Mouse (Mus musculus): ENCODE results near the gene Lin28a. TPM values are rescaled to one million over a fixed set of nuclear protein-coding genes. Genes with fewer than 3 reads are reported as not detected.

The Lin28a gene
- polyA plus RNA-seq, 1 experiment from 2014 or later = 0.16 TPM

- Histone ChIP-seq H3K9ac (ENCODE audit: low read depth, low read length) (no peak overlapping the region), H3K36me3 (ENCODE audit: control insufficient read depth, insufficient read depth, low read length) (peaks cover 14% of the 10 kb centered on the region), H3K4me2 (ENCODE audit: low read length) (no peak overlapping the region), H3K4me3 (ENCODE audit: low read length) (no peak overlapping the region), H3K4me1 (ENCODE audit: control insufficient read depth, insufficient read depth, low read depth, low read length) (peaks cover 14% of the 10 kb centered on the region), H3K27ac (ENCODE audit: low read depth, low read length) (no peak overlapping the region), H3K27me3 (replicated peaks; ENCODE audit: control insufficient read depth, insufficient read depth, low read length) (no peaks in the 10 kb centered on the region), H3K9me3 (ENCODE audit: control insufficient read depth, low read length) (no peaks in the 10 kb centered on the region)
- ATAC-seq = no peak
- WGBS = 81% methylated on average over 7 of the region's 7 CpGs
These were observed 56.1 kb downstream of the Lin28a start for GRCm38 (mm10) chr4:133962566-133962965.

GRCm38 (mm10) chr4:133958884-133959283, 59.8 kb downstream of the Lin28a start:
- Histone ChIP-seq H3K4me2 (ENCODE audit: low read length) (no peak overlapping the region), H3K4me3 (ENCODE audit: low read length) (no peak overlapping the region), H3K27me3 (replicated peaks; ENCODE audit: control insufficient read depth, insufficient read depth, low read length) (no peaks in the 10 kb centered on the region), H3K9me3 (ENCODE audit: control insufficient read depth, low read length) (no peaks in the 10 kb centered on the region), H3K9ac (ENCODE audit: low read depth, low read length) (no peak overlapping the region), H3K4me1 (ENCODE audit: control insufficient read depth, insufficient read depth, low read depth, low read length) (no peaks in the 10 kb centered on the region), H3K36me3 (ENCODE audit: control insufficient read depth, insufficient read depth, low read length) (peaks cover 2% of the 10 kb centered on the region), H3K27ac (ENCODE audit: low read depth, low read length) (no peak overlapping the region)
- ATAC-seq = no peak
- WGBS = 75% methylated on average over 1 of the region's 1 CpGs

- no peaks in the 10 kb centered on the region for H3K36me3 ChIP-seq (ENCODE audit: control insufficient read depth, insufficient read depth, low read length)
- no peaks in the 10 kb centered on the region for H3K27me3 ChIP-seq (replicated peaks; ENCODE audit: control insufficient read depth, insufficient read depth, low read length)
- H3K9ac ChIP-seq (ENCODE audit: low read depth, low read length) = no peak overlapping the region
- H3K9me3 ChIP-seq (ENCODE audit: control insufficient read depth, low read length) = no peaks in the 10 kb centered on the region
- no peaks in the 10 kb centered on the region for H3K4me1 ChIP-seq (ENCODE audit: control insufficient read depth, insufficient read depth, low read depth, low read length)
- H3K27ac ChIP-seq (ENCODE audit: low read depth, low read length) = no peak overlapping the region
- WGBS = 85% methylated on average over 4 of the region's 4 CpGs
- H3K4me3 ChIP-seq (ENCODE audit: low read length) = no peak overlapping the region
- no peak for ATAC-seq
- no peak overlapping the region for H3K4me2 ChIP-seq (ENCODE audit: low read length)
These were observed 62.3 kb downstream of the Lin28a start for GRCm38 (mm10) chr4:133956358-133956757.

Other genes with a start within 250 kb of the Lin28a start
- gene Rps6ka1, start 131.0 kb downstream of the Lin28a start, polyA plus RNA-seq (2015; fragmentation: Nextera tagmentation; extraction: Ambion mirVana) = 25.7 and 28.2 TPM in 2 replicates
- 909 and 1,029 TPM in 2 replicates for gene Hmgn2, start 50.2 kb downstream of the Lin28a start, polyA plus RNA-seq (2015; fragmentation: Nextera tagmentation; extraction: Ambion mirVana)
- 49.7 and 49.8 TPM in 2 replicates for gene Dhdds, start 17.9 kb downstream of the Lin28a start, polyA plus RNA-seq (2015; fragmentation: Nextera tagmentation; extraction: Ambion mirVana)
- not detected in 2 replicates for gene Zfp683, start 35.0 kb upstream of the Lin28a start, polyA plus RNA-seq (2015; fragmentation: Nextera tagmentation; extraction: Ambion mirVana)
- 3.7 and 5.3 TPM in 2 replicates for gene Crybg2, start 42.0 kb upstream of the Lin28a start, polyA plus RNA-seq (2015; fragmentation: Nextera tagmentation; extraction: Ambion mirVana)
- gene Cd52, start 76.2 kb upstream of the Lin28a start, polyA plus RNA-seq (2015; fragmentation: Nextera tagmentation; extraction: Ambion mirVana) = 1.5 and 1.8 TPM in 2 replicates
- 21.3 and 21.5 TPM in 2 replicates for gene Ubxn11, start 83.7 kb upstream of the Lin28a start, polyA plus RNA-seq (2015; fragmentation: Nextera tagmentation; extraction: Ambion mirVana)
- 467 and 509 TPM in 2 replicates for gene Sh3bgrl3, start 109.9 kb upstream of the Lin28a start, polyA plus RNA-seq (2015; fragmentation: Nextera tagmentation; extraction: Ambion mirVana)
- 17.6 and 18.0 TPM in 2 replicates for gene Cep85, start 168.3 kb upstream of the Lin28a start, polyA plus RNA-seq (2015; fragmentation: Nextera tagmentation; extraction: Ambion mirVana)
- not detected in 2 replicates for gene Gm7534, start 184.2 kb upstream of the Lin28a start, polyA plus RNA-seq (2015; fragmentation: Nextera tagmentation; extraction: Ambion mirVana)
- not detected in 2 replicates for gene Catsper4, start 208.5 kb upstream of the Lin28a start, polyA plus RNA-seq (2015; fragmentation: Nextera tagmentation; extraction: Ambion mirVana)
- gene Cnksr1, start 219.6 kb upstream of the Lin28a start, polyA plus RNA-seq (2015; fragmentation: Nextera tagmentation; extraction: Ambion mirVana) = 0.10 and 0.21 TPM in 2 replicates
- gene E130218I03Rik, start 224.8 kb upstream of the Lin28a start, polyA plus RNA-seq (2015; fragmentation: Nextera tagmentation; extraction: Ambion mirVana) = 0.50 and 0.60 TPM in 2 replicates
- gene Zfp593, start 226.8 kb upstream of the Lin28a start, polyA plus RNA-seq (2015; fragmentation: Nextera tagmentation; extraction: Ambion mirVana) = 13.3 and 14.7 TPM in 2 replicates
- gene Gm30191, start 228.1 kb upstream of the Lin28a start, polyA plus RNA-seq (2015; fragmentation: Nextera tagmentation; extraction: Ambion mirVana) = 0.94 and 1.1 TPM in 2 replicates
- gene Grrp1, start 235.3 kb upstream of the Lin28a start, polyA plus RNA-seq (2015; fragmentation: Nextera tagmentation; extraction: Ambion mirVana) = 15.7 and 16.9 TPM in 2 replicates

Data from hindbrain, embryonic 16.5 days (tissue).